8 mouse cellular contexts compared by ENCODE assay signal in the genomic region with DNA sequence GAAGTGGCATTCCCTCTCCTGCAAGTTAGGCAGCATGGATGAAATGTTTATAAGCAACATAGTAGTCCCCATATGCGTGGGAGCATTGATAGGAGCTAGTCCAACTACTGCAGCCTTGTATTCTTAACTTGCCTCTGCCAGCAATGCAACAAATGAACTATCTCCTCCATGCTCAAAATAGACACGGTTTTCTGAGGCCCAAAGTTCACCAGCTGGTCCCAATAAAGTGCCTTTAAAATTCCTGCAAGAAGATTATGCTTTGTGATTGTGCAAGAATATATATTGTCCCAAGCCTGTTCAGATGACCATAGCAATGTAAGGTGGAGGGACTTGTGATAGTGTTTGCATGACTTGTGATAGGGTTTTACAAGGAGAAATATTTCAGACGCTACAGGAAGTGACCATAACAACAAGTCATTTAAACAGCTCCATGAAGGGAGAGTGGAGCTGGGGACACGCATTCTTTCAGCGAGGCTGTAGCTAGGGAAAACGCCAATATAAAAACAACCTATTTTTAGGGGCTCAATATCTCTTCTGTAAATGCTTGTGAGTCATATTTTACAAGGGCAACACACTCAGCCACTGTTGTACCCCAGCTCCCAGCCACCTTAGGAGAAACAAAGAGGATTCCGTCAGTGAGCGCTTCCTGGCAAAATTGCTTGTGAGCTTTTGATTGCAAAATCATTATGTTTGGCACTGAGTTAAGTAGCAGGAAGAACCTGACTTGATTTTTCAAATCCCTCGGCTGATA.
DNase-seq lines count a peak whose midpoint lies in the region; ATAC-seq and TF ChIP-seq lines count a peak whose summit lies in the region.

No protein-coding gene starts in this region.

- H3K27ac ChIP-seq in heart, postnatal 0 days (ENCODE audit: low read depth), result peak overlapping the region; percentile 94

- peaks cover 18% of the 10 kb centered on the region for H3K4me1 ChIP-seq in heart, postnatal 0 days (ENCODE audit: control insufficient read depth, insufficient read depth)

- no peaks in the 10 kb centered on the region for H3K9me3 ChIP-seq in heart, postnatal 0 days (replicated peaks; ENCODE audit: control insufficient read depth, low read length)

- no peaks in the 10 kb centered on the region for H3K36me3 ChIP-seq in heart, postnatal 0 days (replicated peaks; ENCODE audit: control insufficient read depth, insufficient read depth, low read length)

- DNase-seq in adrenal gland, adult (ENCODE audit: inconsistent age in 2 of 2, low spot score in 1 of 2), result peak; percentile 50 to 80
- no peak for DNase-seq in adrenal gland, postnatal 4 days (ENCODE audit: low spot score in 2 of 2)
- peak; percentile 24 to 37 for DNase-seq in adrenal gland, postnatal 36 days
- peak; percentile 88 for DNase-seq in heart, postnatal 0 days (ENCODE audit: low spot score)
- DNase-seq in lung, postnatal 25 days (ENCODE audit: low spot score), result peak; percentile 5
- DNase-seq in right cerebral cortex, postnatal 4 days, result no peak
- DNase-seq in urinary bladder, adult 2 months (ENCODE audit: low spot score), result no peak

- H3K9ac ChIP-seq in heart, postnatal 0 days (replicated peaks; ENCODE audit: low read depth, low read length), result peak overlapping the region; percentile 36; the same call in 1 of the 2 replicates

- peak; percentile 62 for TF ChIP-seq EP300 in heart, postnatal 0 days (IDR thresholded peaks at IDR 0.05; ENCODE audit: low read depth)

- H3K27me3 ChIP-seq in heart, postnatal 0 days (ENCODE audit: control insufficient read depth, insufficient read depth, low read length), result no peaks in the 10 kb centered on the region

- no peak for TF ChIP-seq CTCF in heart, postnatal 0 days (IDR thresholded peaks at IDR 0.05; ENCODE audit: low read depth)

- WGBS in heart, postnatal 0 days, result 7% methylated on average over 9 of the region's 9 CpGs

- peak overlapping the region; percentile 41 for H3K4me2 ChIP-seq in heart, postnatal 0 days (ENCODE audit: low read depth, low read length)

- no peak overlapping the region for H3K4me3 ChIP-seq in heart, postnatal 0 days (ENCODE audit: low read depth, low read length)

- ATAC-seq in heart, postnatal 0 days (ENCODE audit: insufficient read depth, low read depth), result peak; percentile 88
- no peak for ATAC-seq in cerebellum, adult (ENCODE audit: insufficient number of reproducible peaks, low FRiP score, low TSS enrichment)

Comparison
In these comparisons a context has a peak if more than half of its experiments do, and no peak if none do; other contexts are left out.
1. DNase-seq: peak in adrenal gland, adult (2 of 2), adrenal gland, postnatal 36 days (2 of 2), heart, postnatal 0 days (single experiment) and lung, postnatal 25 days (single experiment); none in adrenal gland, postnatal 4 days (0 of 2), right cerebral cortex, postnatal 4 days (single experiment) and urinary bladder, adult 2 months (single experiment).